Mouse (Mus musculus) heart, postnatal 0 days (tissue): ENCODE results near the gene Copa. TPM values are rescaled to one million over a fixed set of nuclear protein-coding genes. Genes with fewer than 3 reads are reported as not detected.

Source experiments
- ATAC-seq: fragments of 200-750 bp; cut with Nextera tagmentation; 2 replicates; pipeline ENCODE4 v1.8.0; 2017; ENCODE audit warnings: low read depth, moderate number of reproducible peaks, moderate library complexity; ENCODE audit not compliant: insufficient read depth
- DNase-seq: peaks from one replicate; pipeline ENCODE4 v3.0.0-alpha.2; 2016; ENCODE audit warnings: low spot score
- H3K27ac ChIP-seq: fragments of 300-500 bp; sonication (generic); 2 replicates; pipeline ENCODE4 v1.5.1; 2014; ENCODE audit warnings: low read depth, mild to moderate bottlenecking
- H3K27me3 ChIP-seq: fragments of 300-500 bp; sonication (generic); 2 replicates; pipeline ENCODE4 v1.6.1; 2014; ENCODE audit warnings: low read length, mixed read lengths; ENCODE audit not compliant: control insufficient read depth, insufficient read depth
- H3K36me3 ChIP-seq: fragments of 300-500 bp; sonication (generic); replicated peaks from 2 replicates; pipeline ENCODE4 v1.6.1; 2014; ENCODE audit warnings: low read length, mixed read lengths; ENCODE audit not compliant: control insufficient read depth, insufficient read depth
- H3K4me1 ChIP-seq: fragments of 300-500 bp; sonication (generic); 2 replicates; pipeline ENCODE4 v1.6.1; 2014; ENCODE audit warnings: antibody characterized with exemption; ENCODE audit not compliant: control insufficient read depth, insufficient read depth
- H3K4me2 ChIP-seq: fragments of 300-500 bp; sonication (generic); 2 replicates; pipeline ENCODE4 v1.6.1; 2014; ENCODE audit warnings: low read depth, mild to moderate bottlenecking, low read length, moderate library complexity
- H3K4me3 ChIP-seq: fragments of 300-500 bp; sonication (generic); 2 replicates; pipeline ENCODE4 v1.5.1; 2014; ENCODE audit warnings: low read depth, low read length
- H3K9ac ChIP-seq: fragments of 300-500 bp; sonication (generic); replicated peaks from 2 replicates; pipeline ENCODE4 v1.6.1; 2014; ENCODE audit warnings: low read depth, low read length, mixed read lengths
- H3K9me3 ChIP-seq: fragments of 300-500 bp; sonication (generic); replicated peaks from 2 replicates; pipeline ENCODE4 v1.6.1; 2016; ENCODE audit warnings: low read length; ENCODE audit not compliant: control insufficient read depth
- CTCF ChIP-seq: IDR thresholded peaks from 2 replicates; pipeline ENCODE4 v1.5.1; 2016; ENCODE audit warnings: antibody characterized with exemption, control low read depth, low read depth
- EP300 ChIP-seq: IDR thresholded peaks from 2 replicates; pipeline ENCODE4 v1.6.1; 2016; ENCODE audit warnings: antibody characterized with exemption, low read depth
- WGBS: fragments of 180-500 bp; shearing (Covaris S2); extraction: QIAGEN DNeasy Blood & Tissue Kit; methylation state at CpG from one replicate; pipeline ENCODE4 v1.1.7; 2014; 5-methylcytosine and 5-hydroxymethylcytosine counted together
- polyA plus RNA-seq: library from polyadenylated mRNA; unstranded; fragments of >200 nt; fragmentation: Nextera tagmentation; extraction: Ambion mirVana; gene quantifications from 2 replicates; pipeline ENCODE4 v1.2.1, GENCODE M21; 2015
- total RNA-seq: library from RNA; depleted of rRNA; stranded (reverse); fragments of >200 nt; gene quantifications from 2 replicates; pipeline ENCODE4 v1.2.3, GENCODE M21; 2014; ENCODE audit warnings: low replicate concordance

Copa gene
- total and polyA plus RNA-seq, 2 experiments from 2014 or later = 101 to 148 TPM

DNA sequence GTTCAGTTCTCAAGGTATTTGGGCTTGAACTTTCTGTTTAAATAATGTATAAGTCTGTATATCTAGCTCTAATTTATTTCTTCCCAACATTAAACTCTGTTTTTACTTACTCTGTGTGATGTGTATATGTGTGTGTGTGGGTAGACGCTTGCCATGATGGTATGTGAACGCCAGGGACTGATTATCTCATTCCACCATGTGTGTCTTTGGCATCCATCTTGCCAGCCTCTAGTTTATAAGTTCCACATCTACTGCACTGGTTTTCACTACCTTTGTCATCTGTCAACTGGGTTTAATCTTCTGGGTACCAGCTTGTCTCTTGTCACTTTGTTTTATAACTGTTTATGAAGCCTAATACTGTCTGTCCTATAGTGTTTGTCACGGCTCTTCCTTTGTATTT, 73.2 kb downstream of the Copa start:
- no peak for TF ChIP-seq CTCF
- TF ChIP-seq EP300 = no peak
- Histone ChIP-seq H3K4me1 (peaks cover 6% of the 10 kb centered on the region; the same call in 1 of the 2 replicates), H3K27ac (no peak overlapping the region), H3K4me2 (no peak overlapping the region), H3K36me3 (peaks cover 68% of the 10 kb centered on the region), H3K9me3 (no peaks in the 10 kb centered on the region), H3K4me3 (no peak overlapping the region), H3K27me3 (no peaks in the 10 kb centered on the region), H3K9ac (no peak overlapping the region)
- WGBS = 87% methylated on average over 3 of the region's 3 CpGs
- no peak for DNase-seq
- ATAC-seq = no peak

DNA sequence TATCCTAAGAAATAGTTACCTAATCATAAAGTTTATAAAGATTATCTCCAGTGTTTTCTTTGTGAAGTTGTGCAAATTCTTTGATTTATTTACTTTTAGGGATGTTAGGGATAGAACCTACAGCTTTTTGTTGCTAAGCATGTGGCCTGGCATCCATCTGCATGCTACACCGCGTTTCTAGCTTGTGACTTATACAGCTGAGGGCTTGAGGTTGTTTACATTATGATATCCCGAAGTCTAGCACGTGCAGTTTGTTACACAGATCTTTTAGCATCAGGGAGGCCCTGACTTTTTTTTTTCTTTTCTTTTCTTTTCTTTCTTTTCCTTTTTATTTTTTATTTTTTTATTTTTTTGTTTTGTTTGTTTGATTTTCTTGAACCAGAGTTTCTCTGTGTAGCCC, 77.6 kb downstream of the Copa start:
- Histone ChIP-seq H3K9ac (no peak overlapping the region), H3K9me3 (no peaks in the 10 kb centered on the region), H3K27ac (peak overlapping the region; percentile 83), H3K4me3 (no peak overlapping the region), H3K27me3 (no peaks in the 10 kb centered on the region), H3K4me1 (peaks cover 15% of the 10 kb centered on the region), H3K4me2 (0 out of 2 replicates have a peak overlapping the region, but pooled peaks have one; percentile 25), H3K36me3 (peaks cover 27% of the 10 kb centered on the region)
- ATAC-seq (no peak), DNase-seq (no peak)
- WGBS = 21% methylated on average over 4 of the region's 4 CpGs
- TF ChIP-seq CTCF = no peak

DNA sequence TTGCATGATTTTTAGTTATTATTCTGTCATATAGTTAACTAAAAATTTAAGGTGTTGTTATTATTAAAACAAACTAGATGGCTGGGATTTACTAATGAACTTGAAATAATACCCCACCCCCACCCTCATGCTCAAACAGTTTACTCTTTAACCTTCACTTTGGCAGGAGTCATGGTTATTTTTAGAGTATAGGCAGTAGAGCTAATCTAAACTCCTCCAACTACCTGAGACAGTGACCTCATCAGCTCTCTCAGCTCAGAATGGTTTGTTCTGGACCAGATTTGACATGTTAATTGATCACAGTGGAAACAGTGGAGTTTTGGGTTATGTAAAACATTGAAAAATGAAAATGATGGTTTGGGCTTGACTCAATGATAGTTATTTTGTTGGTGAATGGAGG, 78.2 kb downstream of the Copa start:
- H3K9me3 ChIP-seq = no peaks in the 10 kb centered on the region
- peak overlapping the region; percentile 25 for H3K4me2 ChIP-seq
- H3K27me3 ChIP-seq = no peaks in the 10 kb centered on the region
- H3K36me3 ChIP-seq = peaks cover 27% of the 10 kb centered on the region
- TF ChIP-seq CTCF (no peak), EP300 (0 out of 2 replicates have a peak, but pooled peaks have one; percentile 16)
- peaks cover 15% of the 10 kb centered on the region for H3K4me1 ChIP-seq
- H3K9ac ChIP-seq = no peak overlapping the region; the same call in 1 of the 2 replicates
- no peak overlapping the region for H3K4me3 ChIP-seq
- ATAC-seq = peak; percentile 76; the same call in 1 of the 2 replicates
- H3K27ac ChIP-seq = peak overlapping the region; percentile 83
- DNase-seq = peak; percentile 62

DNA sequence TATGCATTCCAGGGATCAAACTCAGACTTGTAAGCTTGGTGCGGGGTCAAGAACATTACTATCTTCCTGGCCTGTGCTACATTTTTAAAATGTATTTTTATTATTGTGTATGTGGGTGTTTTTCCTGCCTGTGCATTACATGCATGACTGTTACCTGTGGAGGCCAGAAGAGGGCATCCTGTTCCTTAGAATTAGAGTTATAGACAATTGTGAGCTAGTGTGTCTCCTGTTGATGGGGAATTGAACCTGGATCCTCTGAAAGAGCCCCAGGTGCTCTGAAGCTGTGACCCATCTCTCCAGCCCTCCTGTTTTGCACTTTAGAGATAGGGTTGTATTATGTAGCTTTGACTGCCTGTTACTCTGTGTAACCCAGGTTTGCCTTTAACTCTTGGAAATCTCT, 79.7 kb downstream of the Copa start:
- TF ChIP-seq CTCF (peak; percentile 65), EP300 (no peak)
- DNase-seq (peak; percentile 52), ATAC-seq (peak; percentile 47; the same call in 1 of the 2 replicates)
- Histone ChIP-seq H3K27me3 (no peaks in the 10 kb centered on the region), H3K4me1 (peaks cover 15% of the 10 kb centered on the region), H3K4me2 (no peak overlapping the region), H3K36me3 (peaks cover 29% of the 10 kb centered on the region), H3K9ac (no peak overlapping the region), H3K9me3 (no peaks in the 10 kb centered on the region), H3K27ac (no peak overlapping the region), H3K4me3 (no peak overlapping the region)
- 90% methylated on average over 1 of the region's 1 CpGs for WGBS

DNA sequence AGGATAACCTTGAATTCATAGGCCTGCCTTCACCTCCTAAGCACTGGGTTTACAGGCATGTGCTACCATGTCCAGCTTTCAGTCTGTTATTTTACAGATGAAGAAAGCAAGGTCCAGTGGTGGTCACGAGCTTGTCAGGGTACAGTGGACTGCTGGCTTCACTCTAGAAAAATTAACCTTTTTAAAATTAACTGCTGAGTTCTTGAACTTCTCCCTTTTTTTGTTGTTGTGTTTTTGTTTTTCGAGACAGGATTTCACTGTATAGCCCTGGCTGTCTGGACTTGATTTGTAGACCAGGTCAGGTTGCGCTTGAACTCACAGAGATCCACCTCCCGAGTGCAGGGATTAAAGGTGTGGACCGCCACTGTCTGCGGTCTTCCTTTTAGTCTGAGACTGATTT, 80.6 kb downstream of the Copa start:
- Histone ChIP-seq H3K27ac (no peak overlapping the region), H3K9me3 (no peaks in the 10 kb centered on the region), H3K4me1 (peaks cover 15% of the 10 kb centered on the region), H3K9ac (0 out of 2 replicates have a peak overlapping the region, but pooled peaks have one; percentile 33), H3K27me3 (no peaks in the 10 kb centered on the region), H3K36me3 (peaks cover 38% of the 10 kb centered on the region), H3K4me2 (no peak overlapping the region), H3K4me3 (no peak overlapping the region)
- no peak for TF ChIP-seq EP300
- no peak for TF ChIP-seq CTCF
- DNase-seq (no peak), ATAC-seq (no peak)
- 89% methylated on average over 6 of the region's 6 CpGs for WGBS

DNA sequence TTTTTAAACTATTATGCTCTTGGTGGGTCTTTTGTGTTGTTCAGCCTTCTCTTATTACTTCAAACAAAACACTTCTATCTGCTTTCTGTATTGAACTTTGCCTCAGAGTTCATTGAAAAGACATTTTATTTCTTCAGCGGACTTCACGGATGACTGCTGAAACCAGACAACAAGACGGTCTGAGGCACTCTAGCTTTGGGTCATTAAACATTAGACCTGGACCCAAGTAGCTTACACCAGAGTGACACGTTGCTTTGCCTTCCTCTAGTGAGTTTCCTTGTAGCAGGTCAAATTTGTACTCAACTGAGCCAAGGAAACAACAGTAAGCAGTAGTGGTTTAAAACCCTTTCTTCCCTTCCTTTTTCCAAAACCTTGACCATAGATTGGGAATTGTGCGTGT, 85.6 kb downstream of the Copa start:
- no peak for ATAC-seq
- no peak overlapping the region for H3K4me2 ChIP-seq
- H3K27ac ChIP-seq = no peak overlapping the region
- H3K36me3 ChIP-seq = peaks cover 76% of the 10 kb centered on the region
- H3K4me1 ChIP-seq = peaks cover 4% of the 10 kb centered on the region
- no peak for DNase-seq
- no peak overlapping the region for H3K9ac ChIP-seq
- H3K9me3 ChIP-seq = no peaks in the 10 kb centered on the region
- TF ChIP-seq CTCF (no peak), EP300 (no peak)
- H3K27me3 ChIP-seq = no peaks in the 10 kb centered on the region
- 90% methylated on average over 5 of the region's 5 CpGs for WGBS
- no peak overlapping the region for H3K4me3 ChIP-seq
